Mouse (Mus musculus) heart, postnatal 0 days (tissue): Measurements from ENCODE around the gene Gm42878.

Source experiments
- CTCF ChIP-seq: IDR thresholded peaks from 2 replicates; pipeline ENCODE4 v1.5.1; 2016; ENCODE audit warnings: antibody characterized with exemption, control low read depth, low read depth
- EP300 ChIP-seq: IDR thresholded peaks from 2 replicates; pipeline ENCODE4 v1.6.1; 2016; ENCODE audit warnings: antibody characterized with exemption, low read depth

DNA sequence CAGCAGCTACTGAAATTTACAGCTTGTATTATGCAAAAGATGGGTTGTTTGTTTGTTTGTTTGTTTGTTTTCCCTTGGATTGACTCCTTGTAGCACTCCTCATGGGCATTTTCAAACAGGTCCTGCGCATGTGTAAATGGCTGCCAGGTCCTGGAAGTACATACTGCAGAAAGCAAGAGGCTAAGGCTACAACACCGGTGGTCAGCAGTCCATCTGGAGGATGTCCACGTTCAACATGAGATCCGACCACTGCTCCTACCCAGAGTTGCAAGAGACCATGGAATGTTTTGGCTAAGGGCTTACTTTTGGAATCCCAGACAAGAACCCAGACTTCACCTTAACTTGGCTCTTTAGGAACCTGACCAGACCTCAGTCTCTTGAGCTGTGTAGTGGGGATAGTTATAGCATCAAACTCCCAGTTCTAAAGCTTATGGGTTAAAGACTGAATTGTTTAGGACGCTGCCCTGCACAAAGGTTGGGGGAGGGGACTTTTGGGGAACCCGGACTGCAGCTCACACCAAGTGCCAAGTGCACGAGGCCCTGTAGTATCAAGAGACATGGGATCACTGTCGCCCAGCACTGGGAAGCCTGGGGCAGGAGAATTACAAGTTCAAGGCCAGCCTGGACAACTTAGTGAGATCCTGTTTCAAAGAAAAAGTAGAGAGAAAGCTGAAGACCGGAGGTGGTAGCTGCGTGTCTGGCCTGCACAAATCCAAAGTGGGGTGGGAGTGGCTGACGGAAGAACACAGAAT is 47.0 kb upstream of the Gm42878 start:
- TF ChIP-seq CTCF (no peak), EP300 (no peak)
